22 mouse cellular contexts compared by ENCODE assay signal in genomic region chr8:3685422-3685821, GRCm38 (mm10). TPM values are rescaled to one million over a fixed set of nuclear protein-coding genes. Genes with fewer than 3 reads are reported as not detected.
"Had no signal": no experiment of that assay in that cellular context is flagged by ENCODE, and none has a peak within 500 bp of the region (broad histone marks: within the 10 kb centered on the region; RNA-seq: fewer than 3 reads in every experiment).

No protein-coding gene starts in this region.

- DNase-seq: gastrocnemius, adult 2 months; gastrocnemius, postnatal 10 days; gastrocnemius, postnatal 25 days; heart, postnatal 10 days; heart, postnatal 4 days; kidney, adult 18-20 months; kidney, adult 8-10 months; kidney, postnatal 10 days; kidney, postnatal 25 days; kidney, postnatal 4 days; liver had no signal

- H3K36me3 ChIP-seq: intestine, embryonic 15.5 days had no signal

- H3K27me3 ChIP-seq: heart, embryonic 12.5 days; hindbrain, embryonic 12.5 days; intestine, embryonic 15.5 days; limb, embryonic 12.5 days had no signal

RNA-seq across cellular contexts. Expression of gene Fcer2a, which starts 8.6 kb away (rescaled TPM):
- total RNA-seq: gastrocnemius, adult 2 months; granulocyte monocyte progenitor cell, adult 5-6 weeks; layer of hippocampus, adult 2 months; layer of hippocampus, postnatal 10 days; layer of hippocampus, postnatal 25 days; left cerebral cortex, adult 2 months; left cerebral cortex, postnatal 14 days; left cerebral cortex, postnatal 36 days had no signal

RNA-seq across cellular contexts. Expression of gene Fcor, which starts 13.3 kb away (rescaled TPM):
- total RNA-seq: gastrocnemius, adult 2 months had no signal

RNA-seq across cellular contexts. Expression of gene Mcemp1, which starts 19.9 kb away (rescaled TPM):
- total RNA-seq: gastrocnemius, adult 2 months; gastrocnemius, postnatal 25 days; layer of hippocampus, adult 2 months; layer of hippocampus, postnatal 25 days had no signal

RNA-seq across cellular contexts. Expression of gene Retn, which starts 29.9 kb away (rescaled TPM):
- total RNA-seq: heart, postnatal 4 days had no signal
